Mouse (Mus musculus) kidney, adult 2 months (tissue): ENCODE measurements around the gene Zfp811.

Experiments
- CTCF ChIP-seq: fragments of 200-500 bp; conservative IDR thresholded peaks from 2 replicates; pipeline ENCODE4 v1.5.1; 2011; ENCODE audit warnings: low read depth, mild to moderate bottlenecking, control low read depth, low read length, moderate library complexity, mixed read lengths; ENCODE audit not compliant: insufficient read depth, insufficient read length
- POLR2A ChIP-seq: fragments of 200-500 bp; IDR thresholded peaks from one replicate; pipeline ENCODE4 v1.6.1; 2011; ENCODE audit warnings: low read depth, low read length, control low read depth

GRCm38 (mm10) chr17:32771213-32771612 lies 38.5 kb downstream of the Zfp811 start:
- 0 out of 2 replicates have a peak, but pooled peaks have one; percentile 20 for TF ChIP-seq CTCF
- no peak for TF ChIP-seq POLR2A
